Mouse (Mus musculus) MEL (cell line): ENCODE results near the gene Camta1. TPM values are rescaled to one million over a fixed set of nuclear protein-coding genes. Genes with fewer than 3 reads are reported as not detected.

Source experiments
- BHLHE40 ChIP-seq: IDR thresholded peaks from 2 replicates; pipeline ENCODE4 v1.6.1; 2012; ENCODE audit warnings: low read depth, mild to moderate bottlenecking, inconsistent platforms, low read length, improper control_type of control experiment, borderline replicate concordance
- CHD1 ChIP-seq: IDR thresholded peaks from 2 replicates; pipeline ENCODE4 v1.6.1; 2012; ENCODE audit warnings: low read depth, mild to moderate bottlenecking, inconsistent platforms, low read length, improper control_type of control experiment
- CHD2 ChIP-seq: IDR thresholded peaks from 2 replicates; pipeline ENCODE4 v1.6.1; 2011; ENCODE audit warnings: low read length, improper control_type of control experiment
- CTCF ChIP-seq, 3 experiments: IDR thresholded peaks in 2 of 3; conservative IDR thresholded peaks in 1 of 3; 2 replicates each; pipeline ENCODE4 v1.5.1; 2011 to 2012; ENCODE audit warnings: low read length in 3 of 3, low read depth in 2 of 3, mild to moderate bottlenecking in 2 of 3, improper control_type of control experiment in 1 of 3, inconsistent platforms in 1 of 3, mixed read lengths in 1 of 3, moderate library complexity in 1 of 3; ENCODE audit not compliant: control insufficient read depth in 1 of 3, insufficient read depth in 1 of 3, poor library complexity in 1 of 3, severe bottlenecking in 1 of 3
- E2F4 ChIP-seq: IDR thresholded peaks from 2 replicates; pipeline ENCODE4 v1.6.1; 2011; ENCODE audit warnings: low read depth, low read length, improper control_type of control experiment, borderline replicate concordance
- EP300 ChIP-seq, 2 experiments: IDR thresholded peaks; 2 replicates each; pipeline ENCODE4 v1.6.1; 2011; ENCODE audit warnings: improper control_type of control experiment in 2 of 2, low read length in 2 of 2, low read depth in 1 of 2, mild to moderate bottlenecking in 1 of 2
- GATA1 ChIP-seq: IDR thresholded peaks from 2 replicates; pipeline ENCODE4 v1.6.1; 2011; ENCODE audit warnings: low read depth, low read length, improper control_type of control experiment
- JUND ChIP-seq: IDR thresholded peaks from 2 replicates; pipeline ENCODE4 v1.6.1; 2011; ENCODE audit warnings: low read depth, mild to moderate bottlenecking, improper control_type of control experiment, low read length
- KAT2A ChIP-seq: conservative IDR thresholded peaks from 2 replicates; pipeline ENCODE4 v1.6.1; 2012; ENCODE audit warnings: low read depth, low read length, improper control_type of control experiment, inconsistent platforms
- MAFK ChIP-seq: IDR thresholded peaks from 2 replicates; pipeline ENCODE4 v1.6.1; 2011; ENCODE audit warnings: low read depth, mild to moderate bottlenecking, low read length, improper control_type of control experiment, borderline replicate concordance
- MAX ChIP-seq: IDR thresholded peaks from 2 replicates; pipeline ENCODE4 v1.6.1; 2011; ENCODE audit warnings: low read length, improper control_type of control experiment
- MEF2A ChIP-seq: IDR thresholded peaks from 2 replicates; pipeline ENCODE4 v1.6.1; 2014; ENCODE audit warnings: low read depth, mild to moderate bottlenecking, inconsistent platforms, low read length, improper control_type of control experiment; ENCODE audit not compliant: poor library complexity, insufficient replicate concordance, severe bottlenecking; ENCODE audit errors: extremely low read depth
- MXI1 ChIP-seq: IDR thresholded peaks from 2 replicates; pipeline ENCODE4 v1.6.1; 2011; ENCODE audit warnings: mild to moderate bottlenecking, low read depth, low read length, improper control_type of control experiment
- MYB ChIP-seq: IDR thresholded peaks from 2 replicates; pipeline ENCODE4 v1.6.1; 2011; ENCODE audit warnings: mild to moderate bottlenecking, low read depth, low read length, improper control_type of control experiment
- MYC ChIP-seq: IDR thresholded peaks from 2 replicates; pipeline ENCODE4 v1.6.1; 2011; ENCODE audit warnings: low read depth, mild to moderate bottlenecking, low read length, improper control_type of control experiment, moderate library complexity
- NELFE ChIP-seq: IDR thresholded peaks from 2 replicates; pipeline ENCODE4 v1.6.1; 2011; ENCODE audit warnings: low read depth, low read length, improper control_type of control experiment
- POLR2AphosphoS2 ChIP-seq: IDR thresholded peaks from 2 replicates; pipeline ENCODE4 v1.6.1; 2011; ENCODE audit warnings: low read length, improper control_type of control experiment
- RAD21 ChIP-seq: IDR thresholded peaks from 2 replicates; pipeline ENCODE4 v1.6.1; 2011; ENCODE audit warnings: mild to moderate bottlenecking, low read depth, low read length, improper control_type of control experiment
- SIN3A ChIP-seq: IDR thresholded peaks from 2 replicates; pipeline ENCODE4 v1.6.1; 2012; ENCODE audit warnings: low read length, improper control_type of control experiment, inconsistent platforms
- TAL1 ChIP-seq: IDR thresholded peaks from 2 replicates; pipeline ENCODE4 v1.6.1; 2012; ENCODE audit warnings: mild to moderate bottlenecking, inconsistent platforms, low read length, moderate library complexity, mixed read lengths
- TCF12 ChIP-seq: IDR thresholded peaks from 2 replicates; pipeline ENCODE4 v1.6.1; 2014; ENCODE audit warnings: low read depth, mild to moderate bottlenecking, inconsistent platforms, low read length, improper control_type of control experiment, moderate library complexity
- USF1 ChIP-seq: IDR thresholded peaks from 2 replicates; pipeline ENCODE4 v1.6.1; 2014; ENCODE audit warnings: low read depth, mild to moderate bottlenecking, inconsistent platforms, low read length, improper control_type of control experiment, moderate library complexity
- USF2 ChIP-seq, 2 experiments: IDR thresholded peaks; 2 replicates each; pipeline ENCODE4 v1.6.1; 2011 to 2012; ENCODE audit warnings: improper control_type of control experiment in 2 of 2, low read length in 2 of 2, borderline replicate concordance in 1 of 2, inconsistent platforms in 1 of 2, low read depth in 1 of 2, mild to moderate bottlenecking in 1 of 2; ENCODE audit not compliant: insufficient read depth in 1 of 2
- ZKSCAN1 ChIP-seq: IDR thresholded peaks from 2 replicates; pipeline ENCODE4 v1.6.1; 2012; ENCODE audit warnings: low read depth, mild to moderate bottlenecking, inconsistent platforms, low read length, improper control_type of control experiment, moderate library complexity
- ZMIZ1 ChIP-seq: IDR thresholded peaks from 2 replicates; pipeline ENCODE4 v1.6.1; 2012; ENCODE audit warnings: low read depth, mild to moderate bottlenecking, inconsistent platforms, low read length, improper control_type of control experiment, moderate library complexity
- ZNF384 ChIP-seq: IDR thresholded peaks from 2 replicates; pipeline ENCODE4 v1.6.1; 2012; ENCODE audit warnings: low read depth, mild to moderate bottlenecking, inconsistent platforms, low read length, improper control_type of control experiment
- polyA plus RNA-seq, 2 experiments: library from polyadenylated mRNA; stranded (reverse) in 1 of 2; unstranded in 1 of 2; fragments of >175 nt in 1 of 2; fragments of >200 nt in 1 of 2; gene quantifications; 2 replicates each; pipeline versions ENCODE4 v1.2.1 to v1.2.4; 2012; ENCODE audit warnings: low replicate concordance in 2 of 2, low read depth in 1 of 2; ENCODE audit not compliant: insufficient read length in 2 of 2, insufficient read depth in 1 of 2, missing spikeins in 1 of 2
- total RNA-seq: library from RNA; depleted of rRNA; stranded (reverse); fragments of 300-350 nt; gene quantifications from 2 replicates; pipeline ENCODE4 v1.2.3, GENCODE M21; 2012

Camta1 gene
- total and polyA plus RNA-seq, 3 experiments = 28.2 to 87.5 TPM; not detected in 1

- TF ChIP-seq CTCF (IDR thresholded peaks at IDR 0.05 in 2 of 3, conservative IDR thresholded peaks at IDR 0.05 in 1 of 3; ENCODE audit: control insufficient read depth in 1 of 3, insufficient read depth in 1 of 3, low read depth in 2 of 3, low read length in 3 of 3, poor library complexity in 1 of 3, severe bottlenecking in 1 of 3) (peak in 2 of 3 experiments; percentile 36 to 49; a peak in 3 of 6 replicates), RAD21 (no peak), TAL1 (no peak), TCF12 (peak; percentile 66), JUND (no peak), MXI1 (no peak), GATA1 (no peak), POLR2AphosphoS2 (peak; percentile 76; the same call in 1 of the 2 replicates), USF2 (IDR thresholded peaks at IDR 0.05; ENCODE audit: borderline replicate concordance in 1 of 2, insufficient read depth in 1 of 2, low read depth in 1 of 2, low read length in 2 of 2) (no peak), EP300 (IDR thresholded peaks at IDR 0.05; ENCODE audit: low read depth in 1 of 2, low read length in 2 of 2) (no peak), USF1 (no peak), MYC (no peak), ZMIZ1 (peak; percentile 89), ZKSCAN1 (no peak), KAT2A (no peak; the same call in 1 of the 2 replicates), E2F4 (peak; percentile 60; the same call in 1 of the 2 replicates), MEF2A (no peak), MAX (no peak), MAFK (no peak), CHD1 (no peak), NELFE (peak; percentile 97), BHLHE40 (no peak), MYB (no peak), SIN3A (peak; percentile 46), CHD2 (no peak), ZNF384 (no peak)
Observed at GRCm38 (mm10) chr4:150914290-150914733, 947.4 kb downstream of the Camta1 start, which contains the start of the genes Park7 and Tnfrsf9 (continued).
